Mouse (Mus musculus) lung, embryonic 14.5 days (tissue): ENCODE measurements around the gene Rfx8. TPM values are rescaled to one million over a fixed set of nuclear protein-coding genes. Genes with fewer than 3 reads are reported as not detected.

Experiments used
- ATAC-seq: fragments of 200-750 bp; cut with Nextera tagmentation; 2 replicates; pipeline ENCODE4 v1.8.0; 2017; ENCODE audit warnings: mild to moderate bottlenecking, moderate TSS enrichment, moderate library complexity; ENCODE audit not compliant: insufficient read depth
- DNase-seq: peaks from one replicate; pipeline ENCODE4 v3.0.0-alpha.2; 2015
- H3K27ac ChIP-seq: fragments of 300-500 bp; sonication (generic); 2 replicates; pipeline ENCODE4 v1.5.1; 2014; ENCODE audit warnings: low read depth, mild to moderate bottlenecking, moderate library complexity
- H3K27me3 ChIP-seq: fragments of 300-500 bp; sonication (generic); 2 replicates; pipeline ENCODE4 v1.6.1; 2014; ENCODE audit warnings: low read length, control low read depth; ENCODE audit not compliant: insufficient read depth
- H3K36me3 ChIP-seq: fragments of 300-500 bp; sonication (generic); 2 replicates; pipeline ENCODE4 v1.6.1; 2014; ENCODE audit warnings: control low read depth; ENCODE audit not compliant: insufficient read depth
- H3K4me1 ChIP-seq: fragments of 300-500 bp; sonication (generic); 2 replicates; pipeline ENCODE4 v1.6.1; 2014; ENCODE audit warnings: antibody characterized with exemption, control low read depth; ENCODE audit not compliant: insufficient read depth
- H3K4me2 ChIP-seq: fragments of 300-500 bp; sonication (generic); 2 replicates; pipeline ENCODE4 v1.6.1; 2014; ENCODE audit warnings: mild to moderate bottlenecking
- H3K4me3 ChIP-seq: fragments of 300-500 bp; sonication (generic); 2 replicates; pipeline ENCODE4 v1.5.1; 2014; ENCODE audit warnings: low read depth, low read length
- H3K9ac ChIP-seq: fragments of 300-500 bp; sonication (generic); 2 replicates; pipeline ENCODE4 v1.6.1; 2014
- H3K9me3 ChIP-seq: fragments of 300-500 bp; sonication (generic); 2 replicates; pipeline ENCODE4 v1.6.1; 2016; ENCODE audit warnings: low read depth, low read length, control low read depth
- CTCF ChIP-seq: IDR thresholded peaks from 2 replicates; pipeline ENCODE4 v1.5.1; 2016; ENCODE audit warnings: antibody characterized with exemption, low read depth
- WGBS: fragments of 180-500 bp; shearing (Covaris S2); extraction: QIAGEN DNeasy Blood & Tissue Kit; methylation state at CpG from one replicate; pipeline ENCODE4 v1.1.7; 2014; 5-methylcytosine and 5-hydroxymethylcytosine counted together
- polyA plus RNA-seq: library from polyadenylated mRNA; unstranded; fragments of >200 nt; fragmentation: Nextera tagmentation; extraction: Ambion mirVana; gene quantifications from 2 replicates; pipeline ENCODE4 v1.2.1, GENCODE M21; 2014

Gene Rfx8
- polyA plus RNA-seq, result 0.24 and 0.27 TPM in 2 replicates

GRCm38 (mm10) chr1:39720632-39721350, at the start of gene Rfx8:
Rfx8 (minus strand) TSS chr1:39720997.
- peak; percentile 40 for DNase-seq
- 3% methylated on average over 42 of the region's 42 CpGs for WGBS

GRCm38 (mm10) chr1:39770436-39770835, 49.6 kb upstream of the Rfx8 start:
- DNase-seq (peak; percentile 85), ATAC-seq (peak; percentile 73)
- 0 out of 2 replicates have a peak, but pooled peaks have one; percentile 5 for TF ChIP-seq CTCF
- Histone ChIP-seq H3K27me3 (no peaks in the 10 kb centered on the region), H3K4me2 (no peak overlapping the region), H3K27ac (peak overlapping the region; percentile 76), H3K9ac (no peak overlapping the region), H3K9me3 (no peaks in the 10 kb centered on the region), H3K36me3 (no peaks in the 10 kb centered on the region), H3K4me3 (no peak overlapping the region), H3K4me1 (peaks cover 10% of the 10 kb centered on the region; the same call in 1 of the 2 replicates)
- 38% methylated on average over 5 of the region's 5 CpGs for WGBS

More at GRCm38 (mm10) chr1:39720632-39721350, at the start of gene Rfx8:
- H3K9ac ChIP-seq, result peak within 1 kb of the TSS; percentile 57
- H3K4me1 ChIP-seq, result peaks cover 5% of the 10 kb centered on the region
- no peaks in the 10 kb centered on the region for H3K9me3 ChIP-seq
- ATAC-seq, result peak; percentile 79
- H3K27me3 ChIP-seq, result no peaks in the 10 kb centered on the region
- H3K27ac ChIP-seq, result peak within 1 kb of the TSS; percentile 69
- peak within 1 kb of the TSS; percentile 80 for H3K4me2 ChIP-seq
- H3K36me3 ChIP-seq, result no peaks in the 10 kb centered on the region
- TF ChIP-seq CTCF, result peak; percentile 42
- peak within 1 kb of the TSS; percentile 48 for H3K4me3 ChIP-seq

DNA sequence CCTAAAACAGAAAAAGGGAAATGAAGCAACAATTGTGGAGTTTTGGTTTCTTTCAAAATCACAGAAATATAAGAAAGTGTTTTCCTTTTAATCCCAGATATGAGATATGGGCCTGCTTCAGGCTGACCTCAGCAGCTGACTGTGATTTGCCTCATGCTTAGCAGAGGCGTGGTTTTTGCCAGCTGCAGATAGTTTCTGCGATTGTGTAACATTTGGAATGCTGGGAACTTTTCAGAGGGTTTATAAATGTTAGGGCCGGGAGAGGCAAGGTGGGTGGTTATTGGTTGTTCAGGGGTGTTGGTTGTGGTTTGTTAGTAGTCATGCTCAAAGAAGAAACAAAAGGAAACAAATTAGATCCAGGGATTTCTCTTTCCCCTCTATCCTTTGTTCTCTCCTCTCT, 47.2 kb upstream of the Rfx8 start:
- WGBS, result 72% methylated on average over 3 of the region's 3 CpGs
- Histone ChIP-seq H3K4me3 (no peak overlapping the region), H3K9me3 (no peaks in the 10 kb centered on the region), H3K9ac (no peak overlapping the region), H3K36me3 (no peaks in the 10 kb centered on the region), H3K4me1 (peaks cover 17% of the 10 kb centered on the region; the same call in 1 of the 2 replicates), H3K27ac (no peak overlapping the region), H3K27me3 (no peaks in the 10 kb centered on the region), H3K4me2 (no peak overlapping the region)
- no peak for TF ChIP-seq CTCF
- no peak for ATAC-seq
- no peak for DNase-seq

GRCm38 (mm10) chr1:39765854-39766493, 45.2 kb upstream of the Rfx8 start:
- WGBS, result 60% methylated on average over 7 of the region's 7 CpGs
- no peak overlapping the region for H3K9ac ChIP-seq
- ATAC-seq (no peak), DNase-seq (peak; percentile 74)
- no peaks in the 10 kb centered on the region for H3K27me3 ChIP-seq
- H3K36me3 ChIP-seq, result no peaks in the 10 kb centered on the region
- H3K4me2 ChIP-seq, result no peak overlapping the region
- no peak overlapping the region for H3K4me3 ChIP-seq
- no peak for TF ChIP-seq CTCF
- H3K4me1 ChIP-seq, result peaks cover 25% of the 10 kb centered on the region; the same call in 1 of the 2 replicates
- no peaks in the 10 kb centered on the region for H3K9me3 ChIP-seq
- no peak overlapping the region for H3K27ac ChIP-seq

- Histone ChIP-seq H3K27ac (peak overlapping the region; percentile 97), H3K4me1 (peaks cover 32% of the 10 kb centered on the region), H3K4me3 (peak overlapping the region; percentile 3), H3K36me3 (no peaks in the 10 kb centered on the region), H3K27me3 (no peaks in the 10 kb centered on the region), H3K9ac (peak overlapping the region; percentile 38; the same call in 1 of the 2 replicates), H3K4me2 (peak overlapping the region; percentile 61), H3K9me3 (no peaks in the 10 kb centered on the region)
- peak; percentile 99 for DNase-seq
- 2% methylated on average over 10 of the region's 10 CpGs for WGBS
- TF ChIP-seq CTCF, result peak; percentile 33
- peak; percentile 90 for ATAC-seq
Observed at GRCm38 (mm10) chr1:39762025-39762370, 41.2 kb upstream of the Rfx8 start.

- DNase-seq (peak; percentile 90), ATAC-seq (peak; percentile 55)
- Histone ChIP-seq H3K27ac (peak overlapping the region; percentile 97), H3K36me3 (no peaks in the 10 kb centered on the region), H3K9ac (peak overlapping the region; percentile 38; the same call in 1 of the 2 replicates), H3K4me3 (peak overlapping the region; percentile 3), H3K27me3 (no peaks in the 10 kb centered on the region), H3K4me2 (peak overlapping the region; percentile 61), H3K9me3 (no peaks in the 10 kb centered on the region), H3K4me1 (peaks cover 32% of the 10 kb centered on the region)
- WGBS, result 3% methylated on average over 22 of the region's 22 CpGs
- peak; percentile 79 for TF ChIP-seq CTCF
Observed at GRCm38 (mm10) chr1:39761211-39762024, 40.6 kb upstream of the Rfx8 start.
